Mouse (Mus musculus): Measurements from ENCODE around the gene Rtn1.

- TF ChIP-seq POLR2A (IDR thresholded peaks at IDR 0.05; ENCODE audit: insufficient read depth, low read depth, low read length) (no peak), CTCF (IDR thresholded peaks at IDR 0.05; ENCODE audit: insufficient read depth, low read depth, low read length) (no peak)
These were observed 13.8 kb upstream of the Rtn1 start for GRCm38 (mm10) chr12:72422681-72423080.

All from olfactory bulb, adult 2 months (tissue).